Mouse (Mus musculus): ENCODE results near the gene Slc36a3. TPM values are rescaled to one million over a fixed set of nuclear protein-coding genes. Genes with fewer than 3 reads are reported as not detected.
A peak's percentile ranks its signal among the peaks of the same experiment; 100 is the strongest.

The Slc36a3 gene
- not detected for total RNA-seq (2021)

- no peak for DNase-seq
These were observed at the start of gene Slc36a3 for GRCm38 (mm10) chr11:55151608-55152007. Slc36a3 (minus strand) TSS chr11:55151708.

GRCm38 (mm10) chr11:55197740-55198510 lies 46.4 kb upstream of the Slc36a3 start:
- DNase-seq, result no peak

DNA sequence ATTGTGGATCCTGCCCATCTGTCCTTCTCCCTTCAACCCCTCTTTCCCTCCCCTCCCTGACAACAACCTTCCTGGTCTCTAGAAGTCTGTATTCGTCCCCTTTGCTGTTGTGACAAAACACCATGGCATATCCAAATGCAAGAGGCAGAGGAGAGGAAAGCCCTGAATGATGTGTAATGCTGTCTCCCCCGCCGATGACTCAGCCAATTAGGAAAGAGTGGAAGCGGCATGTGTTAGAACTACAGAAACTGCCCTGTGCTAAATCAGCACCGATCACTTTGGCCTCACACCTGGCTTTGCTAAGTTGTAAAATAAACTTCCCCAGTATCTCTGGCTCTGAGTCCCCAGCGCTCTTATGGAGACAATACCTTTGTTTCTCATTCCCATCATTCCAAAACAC lies 45.6 kb upstream of the Slc36a3 start:
- DNase-seq, result no peak

GRCm38 (mm10) chr11:55190216-55190615 lies 38.7 kb upstream of the Slc36a3 start:
- no peak for DNase-seq

DNA sequence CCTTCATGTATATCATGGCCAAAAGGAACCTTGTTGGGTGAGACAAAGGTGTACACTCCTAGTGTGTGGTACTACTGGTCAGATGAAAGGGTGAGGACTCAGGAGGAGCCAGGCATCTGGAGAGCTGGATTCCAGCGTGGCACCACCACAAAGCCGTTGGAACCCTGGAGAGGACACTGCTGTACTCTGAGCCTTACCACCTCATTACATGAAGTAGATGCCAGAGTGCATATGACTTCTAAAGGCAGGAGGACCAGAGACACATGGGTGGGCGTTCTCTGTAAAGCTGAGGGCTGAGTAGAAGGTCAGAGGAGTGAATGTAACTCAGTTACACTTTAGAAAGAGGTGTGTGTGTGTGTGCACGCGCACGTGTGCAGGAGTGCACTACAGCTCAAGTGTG lies 36.3 kb upstream of the Slc36a3 start:
- no peak for DNase-seq

DNA sequence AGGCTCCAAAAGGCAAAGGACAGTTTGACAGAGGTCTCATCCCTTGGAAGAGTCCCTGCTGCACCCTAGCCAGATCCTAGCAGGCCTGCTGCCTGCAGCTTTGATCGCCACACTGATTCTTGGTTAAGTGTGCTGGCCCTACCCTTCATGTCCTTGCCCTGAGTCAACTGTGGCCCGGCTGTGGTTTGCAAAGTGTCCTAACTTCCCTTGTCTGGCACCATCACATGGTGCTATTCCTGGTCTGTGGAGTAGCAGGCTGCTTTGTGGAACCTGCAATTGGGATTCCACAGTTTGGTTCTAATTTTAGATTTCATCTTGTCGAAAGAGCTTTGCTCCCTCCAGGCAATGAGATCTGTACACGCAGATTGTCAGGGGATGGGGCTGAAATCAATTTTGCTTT lies 35.8 kb upstream of the Slc36a3 start:
- peak; percentile 22 for DNase-seq

DNA sequence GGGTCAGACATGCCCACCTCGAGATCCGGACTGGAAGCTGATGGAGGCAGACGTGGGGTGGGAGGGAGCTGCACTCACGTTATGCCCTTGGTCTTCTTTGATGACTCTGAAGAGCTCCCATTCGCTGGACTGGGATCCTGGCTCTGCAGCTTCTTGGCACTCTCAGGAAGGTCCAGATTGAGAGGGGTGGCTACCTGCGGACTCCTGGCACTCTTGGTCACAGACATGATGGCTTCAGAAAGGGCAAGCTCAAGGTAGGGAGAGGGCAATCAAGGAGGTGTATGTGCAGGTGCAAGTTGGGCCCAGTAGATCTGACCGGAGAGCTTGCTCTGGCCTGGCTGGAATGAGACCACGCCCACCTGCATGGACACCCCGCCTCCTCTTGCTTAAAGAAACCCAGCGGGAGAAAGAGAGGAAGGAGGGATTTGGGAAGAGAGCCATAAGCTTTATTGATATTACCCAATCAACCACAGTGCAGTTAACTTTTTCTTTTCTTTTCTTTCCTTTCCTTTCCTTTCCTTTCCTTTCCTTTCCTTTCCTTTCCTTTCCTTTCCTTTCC lies 33.3 kb upstream of the Slc36a3 start, which contains the start of gene Slc36a2:
Gene Slc36a2 (minus strand): TSS at position 345 of the 559 bp plus-strand sequence.
- peak; percentile 15 for DNase-seq

- no peak for DNase-seq
These were observed 32.7 kb upstream of the Slc36a3 start for GRCm38 (mm10) chr11:55184246-55184645.

- DNase-seq, result no peak
These were observed 31.6 kb upstream of the Slc36a3 start for GRCm38 (mm10) chr11:55183124-55183523.

DNA sequence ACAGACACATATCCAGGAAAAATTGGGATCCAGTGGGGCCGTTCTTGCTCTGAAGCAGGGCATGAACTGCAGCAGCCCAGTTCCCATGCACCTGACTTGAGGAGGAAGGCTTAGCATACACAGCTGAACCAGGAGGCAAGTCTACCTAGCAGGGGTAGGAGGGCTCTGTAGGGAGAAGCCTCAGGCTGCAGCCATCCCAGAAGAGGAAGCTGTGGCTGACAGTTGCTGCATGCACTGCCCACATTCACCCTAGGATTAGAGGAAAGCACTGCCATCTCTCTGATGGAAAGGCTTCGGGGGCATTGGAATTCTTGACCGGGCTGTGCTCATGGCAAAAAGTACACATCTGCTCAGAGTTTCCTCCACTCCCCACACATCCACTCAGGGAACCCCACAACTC lies 28.3 kb upstream of the Slc36a3 start:
- no peak for DNase-seq

DNA sequence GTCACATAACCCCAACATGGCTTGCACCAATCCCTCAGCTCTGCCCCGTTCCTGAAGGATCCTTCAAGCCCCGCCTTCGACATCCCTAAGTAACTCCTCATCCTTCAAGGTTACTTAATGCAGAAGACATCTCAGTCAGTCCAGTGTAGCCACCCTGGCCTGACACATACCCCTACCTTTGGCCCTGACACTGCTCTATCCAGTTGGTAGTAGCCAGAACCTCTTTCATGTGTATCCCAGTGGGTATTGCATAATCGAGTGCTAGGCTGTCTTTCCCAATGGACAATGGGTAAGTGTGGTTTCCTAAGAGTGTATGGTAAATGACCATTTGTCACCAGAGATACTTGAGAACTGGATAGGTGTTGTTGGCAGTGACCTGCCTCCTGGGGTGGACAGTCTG lies 27.3 kb upstream of the Slc36a3 start:
- no peak for DNase-seq

GRCm38 (mm10) chr11:55170501-55170900 lies 19.0 kb upstream of the Slc36a3 start:
- no peak for DNase-seq

GRCm38 (mm10) chr11:55168914-55169313 lies 17.4 kb upstream of the Slc36a3 start:
- no peak for DNase-seq

DNA sequence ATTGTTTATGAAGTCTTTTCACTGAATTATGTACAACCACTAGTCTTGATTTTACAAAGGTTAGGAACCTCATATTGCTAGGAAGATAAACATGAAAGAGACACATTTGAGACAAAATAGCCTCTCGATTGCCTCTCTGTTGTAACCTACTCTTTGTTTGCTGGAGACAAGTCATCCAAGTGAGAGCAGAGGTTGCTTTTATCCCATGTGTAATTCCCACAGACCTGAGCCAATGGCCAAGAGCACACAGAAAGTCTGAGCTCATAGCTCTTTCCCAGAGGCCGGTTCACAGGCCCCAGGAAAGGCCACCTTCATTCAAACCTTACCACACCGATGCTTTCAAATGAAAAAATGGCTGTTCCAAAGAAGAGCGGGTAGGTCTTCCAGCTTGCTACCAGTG lies 17.0 kb upstream of the Slc36a3 start:
- no peak for DNase-seq

GRCm38 (mm10) chr11:55165748-55166147 lies 14.2 kb upstream of the Slc36a3 start:
- no peak for DNase-seq

DNA sequence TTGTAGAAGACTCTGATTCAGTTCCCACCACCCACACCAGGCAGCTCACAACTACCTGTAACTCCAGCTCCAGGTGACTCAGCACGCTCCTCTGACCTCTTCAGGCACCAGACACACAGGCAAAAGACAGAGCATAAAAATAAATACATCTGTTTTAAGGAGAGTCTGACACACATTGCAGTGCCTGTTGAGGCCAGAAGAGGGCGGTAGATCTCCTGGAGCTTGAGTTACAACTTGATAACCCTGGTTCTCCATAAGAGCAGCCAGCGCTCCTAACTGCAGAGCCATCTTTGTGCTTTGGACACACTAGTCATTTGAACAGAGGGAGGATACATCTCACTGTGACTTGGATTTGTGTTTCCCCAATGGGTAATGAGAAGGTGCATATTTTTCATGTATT lies 13.2 kb upstream of the Slc36a3 start:
- DNase-seq, result peak; percentile 59

DNA sequence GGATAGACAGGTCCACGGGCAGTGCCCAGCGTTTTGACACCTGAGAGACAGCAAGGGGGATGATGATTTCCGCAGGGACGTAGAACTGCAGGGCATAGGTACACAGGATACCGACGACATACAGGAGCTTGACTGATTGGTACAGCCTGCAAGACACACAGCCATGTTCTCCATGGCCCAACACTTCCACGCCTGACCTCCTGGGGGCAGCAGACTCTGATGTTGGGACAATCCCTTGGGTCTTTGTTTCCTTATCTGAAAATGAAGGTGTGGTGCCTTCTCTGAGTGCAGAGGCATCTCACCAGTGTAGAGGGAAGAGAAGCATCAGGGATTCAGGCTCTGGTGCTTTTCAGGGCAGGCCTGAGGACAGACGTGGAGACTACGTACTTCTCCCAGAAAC lies 11.2 kb upstream of the Slc36a3 start:
- peak; percentile 64 for DNase-seq

GRCm38 (mm10) chr11:55158785-55159359 lies 7.4 kb upstream of the Slc36a3 start:
- DNase-seq, result peak; percentile 92

GRCm38 (mm10) chr11:55155070-55155421 lies 3.5 kb upstream of the Slc36a3 start:
- no peak for DNase-seq

GRCm38 (mm10) chr11:55154398-55155069 lies 3.0 kb upstream of the Slc36a3 start:
- no peak for DNase-seq

- no peak for DNase-seq
These were observed 3.0 kb downstream of the Slc36a3 start for GRCm38 (mm10) chr11:55148461-55148860.

GRCm38 (mm10) chr11:55147423-55147822 lies 4.1 kb downstream of the Slc36a3 start:
- DNase-seq, result no peak

DNA sequence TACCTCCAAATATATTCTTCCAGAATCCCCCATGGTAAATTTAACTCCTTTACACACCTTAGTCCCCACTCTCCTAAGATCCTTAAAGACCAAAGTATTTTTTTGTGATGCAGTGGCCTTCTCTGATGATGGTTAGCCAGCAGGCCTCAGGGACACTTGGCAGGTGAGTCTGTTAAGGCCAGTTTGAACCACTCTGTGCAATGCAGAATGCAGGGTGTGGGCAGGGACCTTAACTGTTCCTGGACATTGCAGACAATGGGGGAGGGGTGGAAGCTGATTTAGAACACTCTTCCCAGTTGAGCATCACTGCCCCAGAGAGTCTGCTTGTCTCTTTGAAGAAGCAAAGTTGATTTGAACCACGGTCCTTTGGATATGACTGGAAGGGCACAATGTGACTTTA lies 4.7 kb downstream of the Slc36a3 start:
- DNase-seq, result no peak

All from heart, postnatal 4 days (tissue).